Mouse (Mus musculus): ENCODE measurements around the gene Gm8279. TPM values are rescaled to one million over a fixed set of nuclear protein-coding genes. Genes with fewer than 3 reads are reported as not detected.
"Not testable (repeated sequence)": the region's sequence is repeated elsewhere in the genome, so short reads cannot be mapped to it uniquely, and the experiment has no call there.

Gm8279 gene
- polyA plus RNA-seq (2016; fragmentation: Nextera tagmentation; extraction: Ambion mirVana), result not detected in 2 replicates

GRCm38 (mm10) chr14:5131219-5131618, at the start of gene Gm8279:
Gene Gm8279 (plus strand): TSS chr14:5131519.
- H3K9me3 ChIP-seq; H3K27ac ChIP-seq (replicated peaks); H3K36me3 ChIP-seq (replicated peaks); H3K4me1 ChIP-seq; DNase-seq (ENCODE audit: low spot score); H3K4me3 ChIP-seq; H3K27me3 ChIP-seq (replicated peaks; ENCODE audit: low read depth, poor library complexity, severe bottlenecking): not testable (repeated sequence)
- WGBS, result 91% methylated on average over 2 of the region's 2 CpGs

- DNase-seq (ENCODE audit: low spot score); H3K4me3 ChIP-seq; H3K36me3 ChIP-seq (replicated peaks); H3K27ac ChIP-seq (replicated peaks); H3K9me3 ChIP-seq; H3K4me1 ChIP-seq; H3K27me3 ChIP-seq (replicated peaks; ENCODE audit: low read depth, poor library complexity, severe bottlenecking): not testable (repeated sequence)
- no CpG with 5 or more reads among the region's 1 CpGs for whole genome bisulfite sequencing
These were observed 32.9 kb downstream of the Gm8279 start, which contains the start of gene Gm3317 for GRCm38 (mm10) chr14:5164235-5164634. Gene Gm3317 (plus strand): TSS chr14:5164535.

- H3K4me3 ChIP-seq; H3K27me3 ChIP-seq (replicated peaks; ENCODE audit: low read depth, poor library complexity, severe bottlenecking); H3K4me1 ChIP-seq; H3K36me3 ChIP-seq (replicated peaks); DNase-seq (ENCODE audit: low spot score); H3K9me3 ChIP-seq; H3K27ac ChIP-seq (replicated peaks): not testable (repeated sequence)
- no CpG with 5 or more reads among the region's 3 CpGs for WGBS
These were observed 54.2 kb downstream of the Gm8279 start, which contains the start of gene Gm8271 for GRCm38 (mm10) chr14:5185493-5185892. Gene Gm8271 (plus strand): TSS chr14:5185793.

Other genes with a start within 250 kb of the Gm8279 start
- not detected in 2 replicates for gene Gm3278, start 239.1 kb upstream of the Gm8279 start, polyA plus RNA-seq (2016; fragmentation: Nextera tagmentation; extraction: Ambion mirVana)
- not detected in 2 replicates for gene Gm8297, start 147.6 kb upstream of the Gm8279 start, polyA plus RNA-seq (2016; fragmentation: Nextera tagmentation; extraction: Ambion mirVana)
- gene Gm3298, start 115.6 kb upstream of the Gm8279 start, polyA plus RNA-seq (2016; fragmentation: Nextera tagmentation; extraction: Ambion mirVana), result 1.0 TPM in 1 of 2 replicates, not detected in the other
- gene 4930555G01Rik, start 80.9 kb upstream of the Gm8279 start, polyA plus RNA-seq (2016; fragmentation: Nextera tagmentation; extraction: Ambion mirVana), result not detected in 2 replicates
- gene Gm8281, start 60.5 kb upstream of the Gm8279 start, polyA plus RNA-seq (2016; fragmentation: Nextera tagmentation; extraction: Ambion mirVana), result 1.8 and 1.9 TPM in 2 replicates
- not detected in 2 replicates for gene Gm3317, start 33.0 kb downstream of the Gm8279 start, polyA plus RNA-seq (2016; fragmentation: Nextera tagmentation; extraction: Ambion mirVana)
- gene Gm8271, start 54.3 kb downstream of the Gm8279 start, polyA plus RNA-seq (2016; fragmentation: Nextera tagmentation; extraction: Ambion mirVana), result not detected in 2 replicates
- gene Gm3526, start 129.1 kb downstream of the Gm8279 start, polyA plus RNA-seq (2016; fragmentation: Nextera tagmentation; extraction: Ambion mirVana), result not detected in 2 replicates
- not detected in 2 replicates for gene Gm3542, start 203.4 kb downstream of the Gm8279 start, polyA plus RNA-seq (2016; fragmentation: Nextera tagmentation; extraction: Ambion mirVana)